Mouse (Mus musculus): Measurements from ENCODE around the gene Snx29. TPM values are rescaled to one million over a fixed set of nuclear protein-coding genes. Genes with fewer than 3 reads are reported as not detected.
"Not testable (repeated sequence)": the region's sequence is repeated elsewhere in the genome, so short reads cannot be mapped to it uniquely, and the experiment has no call there.

Gene Snx29
- not detected in 2 replicates for polyA plus RNA-seq (2012; ENCODE audit: insufficient read depth, insufficient read length, low replicate concordance, missing spikeins)

GRCm38 (mm10) chr16:11322409-11323323 lies at the start of gene Snx29:
Gene Snx29 (plus strand): TSS chr16:11322908.
- TF ChIP-seq CTCF (IDR thresholded peaks at IDR 0.05; ENCODE audit: insufficient read depth, low read depth, low read length) (no peak), POLR2A (IDR thresholded peaks at IDR 0.05; ENCODE audit: insufficient read depth, low read depth, low read length) (peak; percentile 91)
- WGBS: 4% methylated on average over 56 of the region's 61 CpGs
- H3K4me1 ChIP-seq (ENCODE audit: control insufficient read depth, insufficient read depth, low read length): peaks cover 6% of the 10 kb centered on the region; the same call in 1 of the 2 replicates
- H3K4me3 ChIP-seq (ENCODE audit: insufficient read depth, low read depth, low read length): peak within 1 kb of the TSS; percentile 63
- H3K27ac ChIP-seq (ENCODE audit: insufficient read depth, low read depth, low read length): peak within 1 kb of the TSS; percentile 72

GRCm38 (mm10) chr16:11276888-11277287 lies 45.8 kb upstream of the Snx29 start:
- 46% methylated on average over 3 of the region's 3 CpGs for WGBS
- Histone ChIP-seq H3K4me1 (ENCODE audit: control insufficient read depth, insufficient read depth, low read length) (no peaks in the 10 kb centered on the region), H3K27ac (ENCODE audit: insufficient read depth, low read depth, low read length) (no peak overlapping the region), H3K4me3 (ENCODE audit: insufficient read depth, low read depth, low read length) (no peak overlapping the region)
- TF ChIP-seq POLR2A (IDR thresholded peaks at IDR 0.05; ENCODE audit: insufficient read depth, low read depth, low read length) (no peak), CTCF (IDR thresholded peaks at IDR 0.05; ENCODE audit: insufficient read depth, low read depth, low read length) (no peak)

- 44% methylated on average over 6 of the region's 6 CpGs for WGBS
- Histone ChIP-seq H3K27ac (ENCODE audit: insufficient read depth, low read depth, low read length) (no peak overlapping the region), H3K4me1 (ENCODE audit: control insufficient read depth, insufficient read depth, low read length) (no peaks in the 10 kb centered on the region), H3K4me3 (ENCODE audit: insufficient read depth, low read depth, low read length) (no peak overlapping the region)
- TF ChIP-seq CTCF (IDR thresholded peaks at IDR 0.05; ENCODE audit: insufficient read depth, low read depth, low read length) (no peak), POLR2A (IDR thresholded peaks at IDR 0.05; ENCODE audit: insufficient read depth, low read depth, low read length) (no peak)
Measured at GRCm38 (mm10) chr16:11278778-11279177, 43.9 kb upstream of the Snx29 start.

- no peak for TF ChIP-seq POLR2A (IDR thresholded peaks at IDR 0.05; ENCODE audit: insufficient read depth, low read depth, low read length)
- TF ChIP-seq CTCF (IDR thresholded peaks at IDR 0.05; ENCODE audit: insufficient read depth, low read depth, low read length): no peak
- 77% methylated on average over 5 of the region's 5 CpGs for WGBS
Measured at GRCm38 (mm10) chr16:11282655-11283232, 40.0 kb upstream of the Snx29 start.

GRCm38 (mm10) chr16:11284881-11285280 lies 37.8 kb upstream of the Snx29 start:
- no peak for TF ChIP-seq POLR2A (IDR thresholded peaks at IDR 0.05; ENCODE audit: insufficient read depth, low read depth, low read length)
- TF ChIP-seq CTCF (IDR thresholded peaks at IDR 0.05; ENCODE audit: insufficient read depth, low read depth, low read length): no peak
- H3K4me3 ChIP-seq (ENCODE audit: insufficient read depth, low read depth, low read length): no peak overlapping the region
- H3K4me1 ChIP-seq (ENCODE audit: control insufficient read depth, insufficient read depth, low read length): no peaks in the 10 kb centered on the region
- 90% methylated on average over 2 of the region's 2 CpGs for WGBS
- H3K27ac ChIP-seq (ENCODE audit: insufficient read depth, low read depth, low read length): no peak overlapping the region

More at GRCm38 (mm10) chr16:11282655-11283232, 40.0 kb upstream of the Snx29 start:
- Histone ChIP-seq H3K27ac (ENCODE audit: insufficient read depth, low read depth, low read length) (no peak overlapping the region), H3K4me1 (ENCODE audit: control insufficient read depth, insufficient read depth, low read length) (no peaks in the 10 kb centered on the region), H3K4me3 (ENCODE audit: insufficient read depth, low read depth, low read length) (no peak overlapping the region)

- 96% methylated on average over 2 of the region's 2 CpGs for WGBS
Measured at GRCm38 (mm10) chr16:11285949-11286348, 36.8 kb upstream of the Snx29 start.

GRCm38 (mm10) chr16:11288873-11289272 lies 33.8 kb upstream of the Snx29 start:
- 90% methylated on average over 8 of the region's 8 CpGs for WGBS
- not testable (repeated sequence) for H3K4me3 ChIP-seq (ENCODE audit: insufficient read depth, low read depth, low read length); H3K4me1 ChIP-seq (ENCODE audit: control insufficient read depth, insufficient read depth, low read length); H3K27ac ChIP-seq (ENCODE audit: insufficient read depth, low read depth, low read length)

More at GRCm38 (mm10) chr16:11285949-11286348, 36.8 kb upstream of the Snx29 start:
- H3K4me3 ChIP-seq (ENCODE audit: insufficient read depth, low read depth, low read length): no peak overlapping the region
- no peak for TF ChIP-seq CTCF (IDR thresholded peaks at IDR 0.05; ENCODE audit: insufficient read depth, low read depth, low read length)
- no peak for TF ChIP-seq POLR2A (IDR thresholded peaks at IDR 0.05; ENCODE audit: insufficient read depth, low read depth, low read length)
- H3K27ac ChIP-seq (ENCODE audit: insufficient read depth, low read depth, low read length): no peak overlapping the region
- no peaks in the 10 kb centered on the region for H3K4me1 ChIP-seq (ENCODE audit: control insufficient read depth, insufficient read depth, low read length)

- H3K27ac ChIP-seq (ENCODE audit: insufficient read depth, low read depth, low read length); H3K4me3 ChIP-seq (ENCODE audit: insufficient read depth, low read depth, low read length); H3K4me1 ChIP-seq (ENCODE audit: control insufficient read depth, insufficient read depth, low read length): not testable (repeated sequence)
- 83% methylated on average over 4 of the region's 4 CpGs for WGBS
Measured at GRCm38 (mm10) chr16:11295583-11295982, 27.1 kb upstream of the Snx29 start.

- H3K4me3 ChIP-seq (ENCODE audit: insufficient read depth, low read depth, low read length); H3K27ac ChIP-seq (ENCODE audit: insufficient read depth, low read depth, low read length); H3K4me1 ChIP-seq (ENCODE audit: control insufficient read depth, insufficient read depth, low read length): not testable (repeated sequence)
- 65% methylated on average over 1 of the region's 1 CpGs for WGBS
Measured at GRCm38 (mm10) chr16:11297700-11298099, 25.0 kb upstream of the Snx29 start.
